Mouse (Mus musculus): ENCODE results near the gene Htra2.

Htra2 gene

DNA sequence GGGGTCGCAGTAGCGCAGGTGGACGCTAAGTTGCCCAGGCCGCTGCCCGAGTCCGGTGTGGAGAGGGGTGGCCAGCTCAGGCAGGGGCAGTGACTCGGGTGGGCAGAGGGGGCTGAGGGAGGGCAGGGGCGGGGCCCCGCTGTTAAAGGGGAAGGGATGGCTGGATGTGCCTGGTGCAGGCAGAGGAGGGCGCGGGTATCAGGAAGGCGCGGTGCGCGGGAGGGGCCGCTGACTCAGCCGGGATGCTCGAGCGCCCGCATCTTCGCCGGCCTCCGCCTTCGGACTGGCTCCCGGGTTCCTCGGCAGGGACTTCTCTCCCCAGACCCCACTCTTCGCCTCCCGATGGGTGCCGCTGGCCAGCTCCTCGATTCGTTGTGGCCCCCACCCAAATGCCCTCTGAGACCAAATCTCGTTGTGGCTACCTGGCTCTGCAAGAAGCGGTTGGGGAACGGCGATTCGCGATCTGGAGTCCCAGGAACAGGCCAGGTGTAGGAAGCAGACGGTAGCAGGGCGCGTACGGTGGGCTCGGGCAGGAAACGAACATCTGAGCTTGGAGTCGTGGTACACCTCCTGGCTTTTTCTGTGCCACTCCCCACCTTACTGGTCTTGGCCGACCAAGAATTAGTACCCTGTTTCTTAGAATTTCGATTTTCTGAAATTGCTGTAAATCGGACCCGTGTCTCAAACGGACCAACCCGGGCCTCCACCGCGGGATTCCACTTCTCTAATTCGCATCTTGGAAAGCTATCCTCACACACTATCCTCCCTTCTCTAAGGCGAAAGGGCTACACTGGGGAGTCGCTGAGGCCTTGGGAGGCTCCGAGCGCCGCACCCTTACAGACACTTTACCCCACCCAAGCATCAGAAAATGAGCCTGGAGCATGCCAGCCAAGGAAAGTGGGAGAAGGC, 15.5 kb upstream of the Htra2 start:
- no peak for DNase-seq (ENCODE audit: low read depth in 2 of 2, low spot score in 2 of 2)

DNA sequence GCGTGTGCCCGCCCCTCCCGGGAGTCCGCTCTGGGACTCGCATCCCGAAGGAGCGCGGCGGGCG, 15.0 kb upstream of the Htra2 start, which contains the start of gene Tlx2:
TSS of gene Tlx2 (minus strand) at position 47 of the 64 bp plus-strand sequence.
- no peak for DNase-seq (ENCODE audit: low read depth in 2 of 2, low spot score in 2 of 2)

- DNase-seq (ENCODE audit: low read depth in 2 of 2, low spot score in 2 of 2), result no peak
These were observed 14.6 kb upstream of the Htra2 start for GRCm38 (mm10) chr6:83069488-83070246.

- no peak for DNase-seq (ENCODE audit: low read depth in 2 of 2, low spot score in 2 of 2)
These were observed 13.8 kb upstream of the Htra2 start for GRCm38 (mm10) chr6:83068706-83069487.

DNA sequence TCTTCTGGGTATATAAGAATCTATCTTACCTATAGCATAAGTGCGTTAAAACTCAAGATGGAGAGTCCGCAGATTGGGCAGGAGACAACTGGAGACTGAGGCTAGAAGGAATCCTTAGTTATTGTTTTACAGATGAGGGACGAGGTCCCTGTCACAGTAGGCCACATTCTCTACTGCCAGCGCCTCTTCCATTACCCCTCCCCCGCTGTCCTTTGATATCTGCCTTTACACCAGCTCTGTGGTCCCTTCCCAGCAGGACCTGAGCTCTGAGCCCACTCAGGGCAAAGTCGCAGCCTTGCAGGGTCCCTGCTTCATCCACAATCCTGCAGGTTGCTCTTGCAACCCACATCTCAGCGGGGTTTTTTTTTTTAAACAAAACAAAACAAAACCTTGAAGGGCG, 13.1 kb upstream of the Htra2 start:
- no peak for DNase-seq (ENCODE audit: low read depth in 2 of 2, low spot score in 2 of 2)

GRCm38 (mm10) chr6:83066441-83066840, 11.4 kb upstream of the Htra2 start:
- DNase-seq (ENCODE audit: low read depth in 2 of 2, low spot score in 2 of 2), result no peak

- DNase-seq (ENCODE audit: low read depth in 2 of 2, low spot score in 2 of 2), result no peak
These were observed 10.9 kb upstream of the Htra2 start for GRCm38 (mm10) chr6:83065995-83066394.

- DNase-seq (ENCODE audit: low read depth in 2 of 2, low spot score in 2 of 2), result no peak
These were observed 3.7 kb upstream of the Htra2 start for GRCm38 (mm10) chr6:83058725-83059124.

DNA sequence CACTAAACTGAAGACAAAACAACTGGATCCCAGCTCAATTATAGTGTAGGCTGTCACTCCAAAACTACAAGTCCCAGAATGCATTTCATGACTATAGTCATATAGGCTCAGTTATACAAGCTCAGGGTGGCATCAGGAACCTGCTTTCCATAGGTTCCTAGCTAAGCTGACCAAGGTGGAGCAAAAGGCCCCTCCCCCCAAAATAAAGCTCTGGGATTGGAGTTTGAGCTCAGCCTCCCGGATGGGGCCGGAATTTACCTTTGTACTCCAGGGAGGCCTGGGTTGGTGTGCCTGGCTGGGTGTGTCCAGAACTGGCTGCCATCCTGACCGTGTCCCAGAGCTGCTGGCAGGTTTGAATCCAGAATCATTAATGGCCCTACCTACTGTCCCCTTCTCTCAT, 2.7 kb upstream of the Htra2 start, which contains the start of gene Dqx1:
TSS of gene Dqx1 (plus strand) at position 55 of the 400 bp plus-strand sequence.
- DNase-seq (ENCODE audit: low read depth in 2 of 2, low spot score in 2 of 2), result no peak

DNA sequence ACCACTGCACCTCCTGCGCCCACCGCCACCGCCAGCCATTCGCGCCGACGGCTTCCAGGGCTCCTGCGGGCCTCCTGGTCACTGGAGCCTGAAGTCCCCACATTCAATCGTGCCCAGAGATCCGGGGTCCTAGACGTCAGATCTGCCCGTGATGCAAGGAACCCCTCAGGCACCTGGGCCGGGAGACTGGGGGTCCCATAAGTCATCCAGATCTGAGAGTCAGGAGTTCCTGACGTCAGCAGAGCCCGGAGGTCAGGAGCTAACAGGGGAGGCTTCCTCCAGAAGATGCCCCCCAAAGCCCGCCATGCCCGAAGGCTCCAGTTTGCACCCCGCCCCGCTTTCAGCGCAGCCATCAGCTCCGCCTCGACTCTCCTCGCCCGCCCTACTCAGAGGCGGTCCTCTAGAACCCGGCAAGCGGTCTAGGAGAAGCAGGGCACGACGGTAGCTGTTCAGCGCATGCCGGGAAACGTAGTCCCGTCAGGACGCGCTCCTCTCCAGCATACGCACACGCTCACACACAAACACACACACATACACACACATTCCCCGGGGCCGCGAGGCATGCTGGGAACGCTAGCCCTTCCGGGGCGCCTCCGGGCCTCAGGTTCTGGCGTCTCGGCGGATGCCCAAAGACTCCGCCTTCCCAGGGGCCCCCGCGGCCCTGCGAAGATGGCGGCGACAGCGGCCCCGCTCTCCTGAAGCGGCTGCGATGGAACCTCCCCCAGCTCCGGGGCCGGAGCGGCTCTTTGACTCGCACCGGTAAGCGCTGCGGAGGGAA, 810 bp downstream of the Htra2 start, which contains the start of gene Aup1:
TSS of gene Aup1 (plus strand) at position 448 of the 778 bp plus-strand sequence.
- peak; percentile 95 to 96 for DNase-seq (ENCODE audit: low read depth in 2 of 2, low spot score in 2 of 2)

DNA sequence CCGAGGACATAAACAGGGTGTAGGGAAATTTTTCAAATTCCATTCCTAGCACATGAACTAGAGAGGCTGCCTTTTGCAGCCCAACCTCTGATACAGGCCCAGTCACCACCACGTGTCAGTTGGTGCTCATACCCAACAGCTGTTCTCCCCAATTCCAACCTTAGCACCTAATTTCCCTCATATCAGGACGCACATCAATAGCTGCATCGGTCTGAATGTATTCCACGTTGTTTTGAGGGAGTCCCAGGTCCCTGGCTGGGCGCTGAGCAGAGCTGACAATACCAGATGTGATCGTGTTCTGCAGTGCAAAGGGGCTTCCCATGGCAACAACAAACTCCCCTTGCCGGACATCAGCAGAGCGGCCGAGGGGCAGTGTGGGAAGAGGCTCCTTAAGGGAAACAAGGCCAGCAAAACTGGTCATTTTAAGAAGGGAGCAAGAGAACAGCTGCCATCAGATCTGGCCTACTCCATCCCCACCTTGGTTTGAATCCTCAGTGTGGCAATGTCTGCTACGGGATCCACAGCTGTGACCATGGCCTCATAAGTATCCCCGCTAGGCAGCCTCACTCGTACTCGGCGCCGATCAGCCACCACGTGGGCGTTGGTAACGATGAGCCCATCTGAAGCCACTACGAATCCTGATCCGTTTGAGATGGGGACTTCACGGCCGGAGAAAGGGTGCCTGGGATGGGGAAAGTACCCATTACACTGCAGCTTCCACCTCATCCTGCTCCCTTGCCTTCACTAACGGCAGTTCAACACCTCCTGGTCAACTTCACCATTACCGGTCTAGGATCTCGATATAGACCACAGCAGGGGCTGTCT, 1.7 kb downstream of the Htra2 start:
- no peak for DNase-seq (ENCODE audit: low read depth in 2 of 2, low spot score in 2 of 2)

GRCm38 (mm10) chr6:83049367-83049766, 5.7 kb downstream of the Htra2 start:
- no peak for DNase-seq (ENCODE audit: low read depth in 2 of 2, low spot score in 2 of 2)

DNA sequence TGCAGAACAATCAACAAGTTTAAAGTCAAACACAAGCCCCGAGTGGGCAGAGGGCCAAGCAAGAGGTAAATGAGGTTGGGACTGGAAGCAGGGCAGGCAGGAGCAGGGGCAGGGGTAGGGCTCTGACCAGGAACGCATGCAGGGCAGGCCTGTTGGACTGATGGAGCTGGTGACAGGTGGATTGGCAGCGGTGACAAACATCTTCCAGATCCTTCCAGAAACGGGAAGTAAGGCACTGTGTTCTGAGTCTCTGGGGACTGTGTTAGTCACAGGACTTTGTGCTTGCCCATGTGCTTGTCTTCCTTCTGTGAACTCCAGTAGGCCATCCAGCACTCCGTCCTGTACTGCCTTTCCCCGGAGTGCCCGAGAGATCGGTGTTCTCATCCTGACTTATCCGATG, 10.3 kb downstream of the Htra2 start:
- DNase-seq (ENCODE audit: low read depth in 2 of 2, low spot score in 2 of 2), result no peak

DNA sequence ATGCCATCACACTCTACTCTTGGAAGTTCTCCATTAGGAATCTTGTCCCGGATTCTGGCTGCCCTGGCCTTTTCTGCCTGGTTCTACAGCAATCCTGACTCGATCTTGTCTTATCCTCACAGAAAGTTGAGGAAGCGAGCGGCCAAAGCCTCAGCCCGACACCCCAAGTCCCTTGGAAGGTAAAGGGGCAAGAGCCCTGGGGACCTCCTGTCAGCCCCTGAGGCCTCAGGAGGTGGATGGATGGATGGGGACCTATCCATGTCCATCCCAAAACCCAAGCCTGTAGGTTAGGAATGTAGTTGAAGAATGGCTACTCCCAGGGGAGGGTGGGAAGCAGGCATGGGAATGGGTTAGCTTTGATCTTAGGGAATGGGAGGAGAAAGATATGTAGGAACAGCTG, 11.1 kb downstream of the Htra2 start:
- DNase-seq (ENCODE audit: low read depth in 2 of 2, low spot score in 2 of 2), result no peak

DNA sequence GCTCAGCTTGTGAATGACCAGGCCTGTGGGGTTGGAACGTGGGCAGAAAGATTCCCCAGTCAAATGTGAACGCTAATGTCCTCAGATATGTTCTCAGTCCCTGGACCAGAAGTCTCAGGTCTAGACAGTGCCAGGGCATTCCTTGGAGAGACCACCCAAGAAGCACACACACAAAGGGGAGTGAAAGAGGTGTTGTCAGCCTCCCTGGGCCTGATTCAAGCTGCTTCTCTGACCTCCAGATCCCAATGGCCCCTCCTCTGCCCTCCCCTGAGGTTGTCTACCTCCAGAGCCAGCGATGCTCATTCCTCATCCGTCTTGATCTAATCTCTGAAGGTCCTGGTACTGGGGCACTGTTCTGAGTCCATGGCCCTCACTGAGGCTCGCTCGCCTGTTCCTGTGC, 11.5 kb downstream of the Htra2 start:
- DNase-seq (ENCODE audit: low read depth in 2 of 2, low spot score in 2 of 2), result no peak

DNA sequence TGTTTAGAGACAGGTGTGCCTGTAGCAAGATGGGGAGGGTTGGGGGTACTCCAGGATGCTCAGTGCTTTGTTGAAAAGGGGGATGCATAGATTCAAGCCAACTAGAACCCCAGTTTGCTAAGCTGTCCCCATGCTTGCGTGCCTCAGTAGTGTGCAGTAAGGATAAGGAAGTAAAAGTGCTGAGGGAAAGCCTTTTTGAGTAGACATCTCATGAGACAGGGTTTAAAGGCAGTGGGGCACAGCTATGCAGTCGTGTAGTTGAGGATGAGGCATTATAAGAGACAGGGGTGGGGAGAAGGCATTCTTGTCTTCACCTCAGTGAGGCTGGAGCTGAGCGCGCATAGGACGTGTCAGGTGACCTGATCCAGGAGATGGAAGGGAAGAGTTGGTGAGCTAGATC, 14.5 kb downstream of the Htra2 start:
- no peak for DNase-seq (ENCODE audit: low read depth in 2 of 2, low spot score in 2 of 2)

DNA sequence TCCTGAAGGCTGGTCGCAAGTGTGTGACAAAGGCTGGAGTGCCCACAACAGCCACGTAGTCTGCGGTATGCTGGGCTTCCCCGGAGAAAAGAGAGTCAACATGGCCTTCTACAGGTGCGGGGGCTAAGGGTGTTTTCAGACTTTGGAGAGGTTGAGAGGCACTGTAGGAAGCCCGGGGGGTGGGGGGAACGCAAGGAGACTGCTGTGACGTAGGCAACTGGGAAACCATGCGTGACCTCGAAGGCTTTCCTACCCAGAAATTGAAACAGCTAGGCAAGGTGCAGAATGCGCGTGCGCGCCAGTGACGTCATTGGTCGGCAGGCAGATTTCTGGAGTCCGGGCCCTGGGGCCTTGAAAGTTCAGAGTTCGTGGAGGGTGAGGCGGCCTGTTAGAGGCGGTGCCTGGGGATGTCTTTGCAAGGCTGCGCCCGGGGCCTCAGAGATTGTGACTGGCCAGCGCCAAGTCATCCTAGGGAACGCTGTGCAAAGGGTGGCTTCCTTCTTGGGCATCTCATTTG, 16.5 kb downstream of the Htra2 start:
- peak; percentile 86 to 89 for DNase-seq (ENCODE audit: low read depth in 2 of 2, low spot score in 2 of 2)

- DNase-seq (ENCODE audit: low read depth in 2 of 2, low spot score in 2 of 2), result no peak
These were observed 17.9 kb downstream of the Htra2 start for GRCm38 (mm10) chr6:83037188-83037587.

- no peak for DNase-seq (ENCODE audit: low read depth in 2 of 2, low spot score in 2 of 2)
These were observed 20.5 kb downstream of the Htra2 start for GRCm38 (mm10) chr6:83034463-83035055.

Measured in CD8-positive naive resting alpha-beta T cell, adult 2 months (primary cell).